Mouse (Mus musculus): ENCODE data around the gene Clic4. TPM values are rescaled to one million over a fixed set of nuclear protein-coding genes. Genes with fewer than 3 reads are reported as not detected.

Gene Clic4
- polyA plus RNA-seq (2012; rRNA removed), result 62.3 and 67.9 TPM in 2 replicates

GRCm38 (mm10) chr4:135272640-135273306 is at the start of gene Clic4:
TSS of gene Clic4 (minus strand) at chr4:135272814.

Other genes with a start within 250 kb of the Clic4 start
- gene Runx3, start 152.2 kb downstream of the Clic4 start, polyA plus RNA-seq (2012; rRNA removed), result 0.96 and 1.5 TPM in 2 replicates
- 13.2 and 19.5 TPM in 2 replicates for gene Srrm1, start 80.5 kb upstream of the Clic4 start, polyA plus RNA-seq (2012; rRNA removed)
- gene Ncmap, start 125.4 kb upstream of the Clic4 start, polyA plus RNA-seq (2012; rRNA removed), result 3.6 and 5.2 TPM in 2 replicates
- 17.8 and 20.4 TPM in 2 replicates for gene Rcan3, start 161.0 kb upstream of the Clic4 start, polyA plus RNA-seq (2012; rRNA removed)
- 0.80 and 1.8 TPM in 2 replicates for gene Stpg1, start 222.0 kb upstream of the Clic4 start, polyA plus RNA-seq (2012; rRNA removed)
- 28.9 TPM in 2 replicates for gene Nipal3, start 222.2 kb upstream of the Clic4 start, polyA plus RNA-seq (2012; rRNA removed)